Mouse (Mus musculus) ES-CJ7 (cell line): Measurements from ENCODE around the gene Slc4a5.

ENCODE experiments used
- DNase-seq: peaks from one replicate; pipeline ENCODE4 v3.0.0; 2011; ENCODE audit warnings: low read depth, low spot score

The Slc4a5 gene

DNA sequence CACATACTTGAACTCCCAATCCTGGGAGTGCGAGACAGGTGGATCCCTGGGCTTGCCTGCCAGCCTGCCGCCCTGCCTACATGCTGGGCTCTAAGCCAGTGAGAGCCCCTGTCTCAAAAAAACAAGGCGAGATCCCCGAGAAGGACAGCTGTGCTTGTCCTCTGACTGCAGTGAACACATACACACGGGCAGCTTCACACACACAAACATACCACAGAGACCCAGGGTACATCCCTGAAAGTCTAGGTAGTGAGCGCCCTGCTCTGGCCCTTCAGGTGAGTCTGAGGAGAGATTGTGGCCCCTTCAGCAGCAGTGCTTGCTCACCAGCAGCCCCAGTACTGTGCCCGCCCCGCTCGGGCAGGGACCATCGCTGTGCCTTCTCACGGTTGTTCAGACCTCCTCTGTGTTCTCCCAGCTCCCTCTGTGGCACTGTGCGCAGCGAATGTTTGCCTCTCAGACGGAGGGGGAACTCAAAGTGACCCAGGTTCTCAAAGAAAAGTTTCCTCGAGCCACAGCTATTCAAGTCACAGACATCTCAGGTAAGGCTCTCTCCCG lies 131.3 kb downstream of the Slc4a5 start:
- no peak for DNase-seq

DNA sequence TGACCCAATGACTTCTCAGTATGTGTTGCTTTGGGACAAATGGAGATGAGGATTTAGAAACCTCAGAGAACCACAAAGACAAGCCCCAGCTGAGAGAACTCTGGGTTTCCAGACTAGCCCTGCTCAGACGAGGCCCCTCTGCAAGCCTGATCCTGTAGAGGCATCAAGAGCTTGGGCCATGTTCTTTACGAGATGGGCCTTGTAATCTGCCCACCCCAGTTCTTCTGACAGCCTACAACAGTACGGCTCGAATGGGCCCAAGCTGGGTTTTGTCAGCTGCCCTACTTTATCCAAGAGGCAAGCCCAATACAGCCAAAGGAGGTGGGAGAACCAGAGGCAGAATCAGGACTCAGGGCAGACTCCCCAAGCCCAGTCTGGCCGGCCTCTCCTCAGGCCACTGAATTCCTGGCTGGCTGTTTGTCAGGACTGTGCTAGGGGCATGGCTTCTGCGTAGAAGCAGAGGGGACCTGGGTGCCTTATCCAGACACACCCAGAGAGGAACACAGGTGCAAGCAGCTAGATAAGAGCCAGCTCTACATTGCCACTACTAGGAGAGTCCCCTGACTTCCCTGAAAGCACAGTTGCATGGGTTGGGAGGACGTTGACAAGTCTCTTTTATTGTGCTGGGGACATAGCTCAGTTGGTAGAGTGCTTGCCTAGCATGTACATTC lies 132.0 kb downstream of the Slc4a5 start:
- DNase-seq, result no peak

DNA sequence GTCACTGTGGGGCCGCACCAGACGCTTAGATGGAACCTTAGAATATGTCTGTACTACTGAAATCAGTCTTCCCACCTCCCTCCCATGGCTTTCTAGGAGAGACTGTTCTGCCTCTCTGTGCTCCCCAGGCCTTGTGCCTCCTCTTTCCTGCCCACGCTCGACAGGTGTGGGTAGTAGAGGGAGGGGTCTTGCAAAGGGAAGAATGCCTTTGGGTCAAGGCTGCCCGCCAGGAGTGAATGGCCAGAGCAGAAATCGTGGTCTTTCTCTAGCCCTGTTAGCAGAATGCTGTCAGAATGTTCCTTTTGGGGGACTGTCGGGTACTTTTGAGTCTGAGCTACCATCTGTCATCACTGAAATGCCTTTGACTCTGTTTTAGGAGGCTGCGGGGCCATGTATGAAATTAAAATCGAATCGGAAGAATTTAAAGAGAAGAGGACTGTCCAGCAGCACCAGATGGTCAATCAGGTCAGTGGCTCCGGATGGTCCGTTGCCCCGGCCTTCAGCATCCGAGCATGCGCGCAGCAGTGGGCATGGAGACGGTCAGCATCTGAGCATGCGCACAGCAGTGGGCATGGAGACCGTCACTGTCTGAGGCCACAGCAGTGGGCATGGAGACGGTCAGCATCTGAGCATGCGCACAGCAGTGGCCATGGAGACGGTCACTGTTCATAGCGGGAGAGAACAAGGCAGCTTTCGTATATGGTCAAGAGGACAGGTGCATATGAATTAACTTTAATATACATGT lies 133.2 kb downstream of the Slc4a5 start:
- no peak for DNase-seq
